Mouse (Mus musculus) inflammation-experienced regulatory T-cells, adult 6 months (primary cell): ENCODE data around the gene Cactin. TPM values are rescaled to one million over a fixed set of nuclear protein-coding genes. Genes with fewer than 3 reads are reported as not detected.

Experiments
- ATAC-seq: one replicate; pipeline ENCODE4 v1.8.0; 2017
- polyA plus RNA-seq, 3 experiments: library from polyadenylated mRNA; unstranded; fragments of 100-300 nt; shearing (Covaris generic); gene quantifications; one replicate each; pipeline ENCODE4 v1.2.1; 2017

The Cactin gene
- polyA plus RNA-seq, 3 experiments from 2014 or later, result 2.9 to 6.5 (median 4.1) TPM

- peak; percentile 41 for ATAC-seq
Measured at GRCm38 (mm10) chr10:81344421-81345161, 23.7 kb downstream of the Cactin start.

GRCm38 (mm10) chr10:81345162-81345534 lies 24.2 kb downstream of the Cactin start:
- ATAC-seq, result no peak

- no peak for ATAC-seq
Measured at GRCm38 (mm10) chr10:81346453-81347067, 25.7 kb downstream of the Cactin start.

GRCm38 (mm10) chr10:81349146-81349545 lies 28.2 kb downstream of the Cactin start:
- ATAC-seq, result no peak

GRCm38 (mm10) chr10:81349961-81350350 lies 29.1 kb downstream of the Cactin start:
- no peak for ATAC-seq

- peak; percentile 96 for ATAC-seq
Measured at GRCm38 (mm10) chr10:81350351-81351063, 29.6 kb downstream of the Cactin start, which contains the start of gene Hmg20b. Gene Hmg20b (minus strand): TSS chr10:81350480.

- ATAC-seq, result no peak
Measured at GRCm38 (mm10) chr10:81351678-81352291, 30.9 kb downstream of the Cactin start.

GRCm38 (mm10) chr10:81354738-81355477 lies 34.0 kb downstream of the Cactin start:
- ATAC-seq, result no peak

GRCm38 (mm10) chr10:81355533-81355932 lies 34.6 kb downstream of the Cactin start:
- no peak for ATAC-seq

- no peak for ATAC-seq
Measured at GRCm38 (mm10) chr10:81356352-81356990, 35.6 kb downstream of the Cactin start.

- ATAC-seq, result peak; percentile 97
Measured at GRCm38 (mm10) chr10:81356991-81357844, 36.3 kb downstream of the Cactin start, which contains the start of gene Mfsd12. Gene Mfsd12 (plus strand): TSS chr10:81357491.

- no peak for ATAC-seq
Measured at GRCm38 (mm10) chr10:81358209-81358608, 37.3 kb downstream of the Cactin start.

- ATAC-seq, result no peak
Measured at GRCm38 (mm10) chr10:81358841-81359240, 37.9 kb downstream of the Cactin start.

GRCm38 (mm10) chr10:81360721-81361120 lies 39.8 kb downstream of the Cactin start:
- ATAC-seq, result no peak

- ATAC-seq, result no peak
Measured at GRCm38 (mm10) chr10:81362336-81362949, 41.5 kb downstream of the Cactin start.

- no peak for ATAC-seq
Measured at GRCm38 (mm10) chr10:81363436-81364346, 42.8 kb downstream of the Cactin start.

GRCm38 (mm10) chr10:81364666-81365065 lies 43.8 kb downstream of the Cactin start:
- no peak for ATAC-seq

GRCm38 (mm10) chr10:81365073-81365472 lies 44.2 kb downstream of the Cactin start:
- no peak for ATAC-seq
